ENCODE assay signal across 8 mouse cellular contexts in the genomic region with DNA sequence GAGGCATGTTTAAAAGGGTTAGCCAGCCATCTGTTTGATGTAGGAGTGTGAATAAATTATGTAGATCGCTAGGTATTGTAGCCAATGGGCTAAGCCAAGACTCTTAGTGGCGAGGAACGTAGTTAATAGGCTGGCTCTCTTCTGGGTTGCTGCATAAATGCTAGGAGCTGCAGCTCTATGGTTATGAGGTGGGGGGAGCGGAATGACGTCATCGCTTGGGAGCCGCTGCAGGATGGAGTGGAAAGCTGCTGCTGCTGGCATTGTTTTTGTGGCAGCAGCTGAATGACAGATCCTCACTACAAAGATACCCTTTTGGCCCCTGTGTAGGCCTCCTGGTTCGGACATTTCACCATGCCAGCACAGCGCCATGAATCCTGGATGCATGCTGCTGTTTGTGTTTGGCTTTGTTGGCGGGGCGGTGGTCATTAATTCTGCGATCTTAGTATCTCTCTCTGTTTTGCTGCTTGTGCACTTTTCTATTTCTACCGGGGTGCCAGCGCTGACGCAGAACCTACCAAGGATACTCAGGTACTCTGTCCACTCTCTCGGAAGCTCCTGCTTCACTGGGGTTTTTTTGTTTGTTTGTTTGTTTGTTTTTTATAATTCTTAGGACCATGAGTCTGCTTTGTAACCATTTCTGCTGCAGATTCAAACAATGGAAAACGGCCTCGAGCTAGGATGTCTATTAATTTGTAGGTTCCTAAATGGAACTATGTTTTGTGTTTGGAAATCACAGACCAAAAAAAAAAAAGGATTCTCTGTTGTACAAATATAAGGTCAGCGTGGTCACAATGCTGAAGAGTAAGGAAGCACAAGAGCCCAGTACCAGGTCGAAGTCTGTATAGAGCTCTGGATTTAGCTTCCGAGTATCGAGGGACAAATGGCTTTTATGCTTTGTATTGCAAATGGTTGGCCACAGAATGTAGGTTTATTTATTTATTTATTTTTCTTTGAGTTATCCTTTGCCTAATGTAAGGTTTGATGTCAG. TPM values are rescaled to one million over a fixed set of nuclear protein-coding genes. Genes with fewer than 3 reads are reported as not detected.
DNase-seq lines count a peak whose midpoint lies in the region; ATAC-seq and TF ChIP-seq lines count a peak whose summit lies in the region.

No protein-coding gene starts in this region.

- peak overlapping the region; percentile 36 for H3K4me3 ChIP-seq in ES-Bruce4 (ENCODE audit: low read depth, low read length)
- peak overlapping the region; percentile 68 for H3K4me3 ChIP-seq in forebrain, embryonic 13.5 days
- H3K4me3 ChIP-seq in heart, embryonic 14.5 days (ENCODE audit: control insufficient read depth in 1 of 2, insufficient read depth in 1 of 2, low read depth in 1 of 2, low read length in 2 of 2) = peak overlapping the region; percentile 57 to 77
- H3K4me3 ChIP-seq in kidney, postnatal 0 days (replicated peaks; ENCODE audit: low read depth, low read length) = peak overlapping the region; percentile 44
- peak overlapping the region; percentile 46 for H3K4me3 ChIP-seq in limb, embryonic 15.5 days

- TF ChIP-seq EP300 in ES-Bruce4 (IDR thresholded peaks at IDR 0.05; ENCODE audit: insufficient read depth, low read depth, low read length) = no peak

- peaks cover 4% of the 10 kb centered on the region; the same call in 1 of the 2 replicates for H3K36me3 ChIP-seq in ES-Bruce4 (ENCODE audit: control insufficient read depth, insufficient read depth, low read length, poor library complexity, severe bottlenecking)
- peaks cover 12% of the 10 kb centered on the region for H3K36me3 ChIP-seq in forebrain, embryonic 13.5 days (ENCODE audit: poor library complexity, severe bottlenecking)
- H3K36me3 ChIP-seq in heart, embryonic 14.5 days (ENCODE audit: control insufficient read depth, insufficient read depth, low read length) = peaks cover 14% of the 10 kb centered on the region
- 0 out of 2 replicates have a peak, but pooled peaks cover 4% of the 10 kb centered on the region for H3K36me3 ChIP-seq in kidney, postnatal 0 days (ENCODE audit: insufficient read depth, low read length)
- peaks cover 9% of the 10 kb centered on the region for H3K36me3 ChIP-seq in limb, embryonic 15.5 days

- H3K4me2 ChIP-seq in forebrain, embryonic 13.5 days = peak overlapping the region; percentile 73
- peak overlapping the region; percentile 63 for H3K4me2 ChIP-seq in heart, embryonic 14.5 days (ENCODE audit: low read length)
- peak overlapping the region; percentile 65 for H3K4me2 ChIP-seq in kidney, postnatal 0 days (ENCODE audit: low read length)
- H3K4me2 ChIP-seq in limb, embryonic 15.5 days = peak overlapping the region; percentile 57

- no peak for TF ChIP-seq POLR2A in ES-Bruce4 (IDR thresholded peaks at IDR 0.05; ENCODE audit: insufficient read depth, low read length)

- peaks cover 8% of the 10 kb centered on the region for H3K4me1 ChIP-seq in ES-Bruce4 (ENCODE audit: control insufficient read depth, insufficient read depth, low read length)
- peaks cover 38% of the 10 kb centered on the region for H3K4me1 ChIP-seq in forebrain, embryonic 13.5 days
- peaks cover 2 to 8% of the 10 kb centered on the region in 2 experiments; a peak in 3 of 4 replicates for H3K4me1 ChIP-seq in heart, embryonic 14.5 days (ENCODE audit: control insufficient read depth in 2 of 2, insufficient read depth in 2 of 2, low read length in 2 of 2)
- no peaks in the 10 kb centered on the region for H3K4me1 ChIP-seq in kidney, postnatal 0 days (replicated peaks; ENCODE audit: insufficient read depth, low read length)
- H3K4me1 ChIP-seq in limb, embryonic 15.5 days = peaks cover 6% of the 10 kb centered on the region; the same call in 1 of the 2 replicates

- DNase-seq in cerebellum, adult 11 months = peak; percentile 90
- DNase-seq in kidney, postnatal 0 days (ENCODE audit: low spot score) = peak; percentile 96
- DNase-seq in neural tube, embryonic 10.5 days (ENCODE audit: extremely low spot score, low spot score) = peak; percentile 89
- peak; percentile 84 for DNase-seq in testis, postnatal 14 days (ENCODE audit: low spot score)

- no peaks in the 10 kb centered on the region for H3K27me3 ChIP-seq in ES-Bruce4 (ENCODE audit: control insufficient read depth, insufficient read depth, low read length, poor library complexity, severe bottlenecking)
- no peaks in the 10 kb centered on the region for H3K27me3 ChIP-seq in forebrain, embryonic 13.5 days
- H3K27me3 ChIP-seq in heart, embryonic 14.5 days (ENCODE audit: control insufficient read depth, insufficient read depth, low read length) = no peaks in the 10 kb centered on the region
- no peaks in the 10 kb centered on the region for H3K27me3 ChIP-seq in kidney, postnatal 0 days (ENCODE audit: insufficient read depth, low read length)
- H3K27me3 ChIP-seq in limb, embryonic 15.5 days = no peaks in the 10 kb centered on the region

- peak overlapping the region; percentile 15; the same call in 1 of the 2 replicates for H3K9ac ChIP-seq in ES-Bruce4 (ENCODE audit: low read depth, poor library complexity, severe bottlenecking)
- H3K9ac ChIP-seq in forebrain, embryonic 13.5 days = peak overlapping the region; percentile 84
- peak overlapping the region; percentile 74 for H3K9ac ChIP-seq in heart, embryonic 14.5 days (ENCODE audit: low read length)
- peak overlapping the region; percentile 49 for H3K9ac ChIP-seq in kidney, postnatal 0 days (ENCODE audit: low read depth, low read length)
- peak overlapping the region; percentile 42 for H3K9ac ChIP-seq in limb, embryonic 15.5 days

- peak; percentile 100 for ATAC-seq in forebrain, embryonic 13.5 days
- peak; percentile 90 for ATAC-seq in heart, embryonic 14.5 days (ENCODE audit: insufficient number of reproducible peaks, insufficient read depth, low FRiP score, low read depth)
- ATAC-seq in kidney, postnatal 0 days (replicated peaks; ENCODE audit: low FRiP score, low read depth) = peak; percentile 98
- ATAC-seq in limb, embryonic 15.5 days (ENCODE audit: insufficient number of reproducible peaks, low FRiP score, low TSS enrichment, low read depth) = peak; percentile 88

- no peak overlapping the region for H3K27ac ChIP-seq in ES-Bruce4 (ENCODE audit: insufficient read depth, low read length)
- H3K27ac ChIP-seq in forebrain, embryonic 13.5 days = peak overlapping the region; percentile 99
- peak overlapping the region; percentile 71 to 95 for H3K27ac ChIP-seq in heart, embryonic 14.5 days (replicated peaks in 1 of 2; ENCODE audit: control insufficient read depth in 1 of 2, insufficient read depth in 1 of 2, low read depth in 2 of 2, low read length in 2 of 2)
- peak overlapping the region; percentile 67 for H3K27ac ChIP-seq in kidney, postnatal 0 days
- H3K27ac ChIP-seq in limb, embryonic 15.5 days = peak overlapping the region; percentile 74

- under 1% methylated on average over 22 of the region's 22 CpGs for WGBS in forebrain, embryonic 13.5 days
- WGBS in heart, embryonic 14.5 days = 10% methylated on average over 22 of the region's 22 CpGs
- 5% methylated on average over 22 of the region's 22 CpGs for WGBS in kidney, postnatal 0 days
- WGBS in limb, embryonic 15.5 days = 7% methylated on average over 22 of the region's 22 CpGs

- no peaks in the 10 kb centered on the region for H3K9me3 ChIP-seq in ES-Bruce4 (replicated peaks; ENCODE audit: control insufficient read depth, insufficient read depth, low read length, poor library complexity, severe bottlenecking)
- no peaks in the 10 kb centered on the region for H3K9me3 ChIP-seq in forebrain, embryonic 13.5 days (replicated peaks)
- no peaks in the 10 kb centered on the region for H3K9me3 ChIP-seq in heart, embryonic 14.5 days (ENCODE audit: control insufficient read depth, low read length)
- H3K9me3 ChIP-seq in kidney, postnatal 0 days (replicated peaks; ENCODE audit: low read length) = no peaks in the 10 kb centered on the region
- no peaks in the 10 kb centered on the region for H3K9me3 ChIP-seq in limb, embryonic 15.5 days

- no peak for TF ChIP-seq CTCF in ES-Bruce4 (IDR thresholded peaks at IDR 0.05; ENCODE audit: low read depth, low read length)
- TF ChIP-seq CTCF in kidney, postnatal 0 days (IDR thresholded peaks at IDR 0.05; ENCODE audit: low read depth) = no peak

RNA-seq across cellular contexts. Expression of a gene that starts 48.4 kb away (rescaled TPM):
- polyA plus RNA-seq in ES-Bruce4 (2011; ENCODE audit: insufficient read depth, insufficient read length, low read depth, missing spikeins) = 42.5 and 45.7 TPM in 2 replicates
- polyA plus RNA-seq in forebrain, embryonic 13.5 days (2015; fragmentation: Nextera tagmentation; extraction: Ambion mirVana) = 89.3 and 93.1 TPM in 2 replicates
- 54.5 and 63.8 TPM in 2 replicates for polyA plus RNA-seq in heart, embryonic 14.5 days (2014; fragmentation: Nextera tagmentation; extraction: Ambion mirVana)
- 52.5 and 59.8 TPM in 2 replicates for polyA plus RNA-seq in kidney, postnatal 0 days (2015; fragmentation: Nextera tagmentation; extraction: Ambion mirVana)
- 39.4 and 44.0 TPM in 2 replicates for polyA plus RNA-seq in limb, embryonic 15.5 days (2015; fragmentation: Nextera tagmentation; extraction: Ambion mirVana)

Comparison
In these comparisons a context has a peak if more than half of its experiments do, and no peak if none do; other contexts are left out.
1. H3K9ac ChIP-seq: peak in every context shown above with its lines; median percentile 84 in forebrain, embryonic 13.5 days; 74 in heart, embryonic 14.5 days; 49 in kidney, postnatal 0 days; 42 in limb, embryonic 15.5 days; 15 in ES-Bruce4.